11 mouse cellular contexts compared by ENCODE assay signal in genomic region chr10:75548486-75548885, GRCm38 (mm10). TPM values are rescaled to one million over a fixed set of nuclear protein-coding genes. Genes with fewer than 3 reads are reported as not detected.
DNase-seq lines count a peak whose midpoint lies in the region; ATAC-seq and TF ChIP-seq lines count a peak whose summit lies in the region.
"Had no signal": no experiment of that assay in that cellular context is flagged by ENCODE, and none has a peak within 500 bp of the region (broad histone marks: within the 10 kb centered on the region; RNA-seq: fewer than 3 reads in every experiment).

No protein-coding gene starts in this region.

- no peak overlapping the region for H3K27ac ChIP-seq in forebrain, embryonic 14.5 days (ENCODE audit: low read depth, low read length)
- no peak overlapping the region for H3K27ac ChIP-seq in forebrain, embryonic 11.5 days (ENCODE audit: low read depth, low read length)
- no peak overlapping the region for H3K27ac ChIP-seq in lung, embryonic 14.5 days (ENCODE audit: low read depth)
- no peak overlapping the region for H3K27ac ChIP-seq in hindbrain, postnatal 0 days
- no peak overlapping the region for H3K27ac ChIP-seq in neural tube, embryonic 14.5 days (ENCODE audit: low read depth, low read length)

- peaks cover 9% of the 10 kb centered on the region for H3K36me3 ChIP-seq in forebrain, embryonic 14.5 days (ENCODE audit: control insufficient read depth, insufficient read depth, low read length)
- H3K36me3 ChIP-seq in forebrain, embryonic 11.5 days (ENCODE audit: control insufficient read depth, insufficient read depth, low read length), result no peaks in the 10 kb centered on the region
- H3K36me3 ChIP-seq in lung, embryonic 14.5 days (ENCODE audit: insufficient read depth), result no peaks in the 10 kb centered on the region
- H3K36me3 ChIP-seq in hindbrain, postnatal 0 days (ENCODE audit: insufficient read depth, low read length), result no peaks in the 10 kb centered on the region
- H3K36me3 ChIP-seq in neural tube, embryonic 14.5 days (ENCODE audit: control insufficient read depth, insufficient read depth, low read length), result peaks cover 4% of the 10 kb centered on the region

- peak; percentile 57 for ATAC-seq in forebrain, embryonic 14.5 days
- no peak for ATAC-seq in forebrain, embryonic 11.5 days (replicated peaks; ENCODE audit: low FRiP score)
- no peak for ATAC-seq in lung, embryonic 14.5 days (ENCODE audit: insufficient read depth)
- ATAC-seq in hindbrain, postnatal 0 days, result peak; percentile 50; the same call in 1 of the 2 replicates
- ATAC-seq in neural tube, embryonic 14.5 days (ENCODE audit: low read depth), result peak; percentile 85

- peaks cover 5% of the 10 kb centered on the region; the same call in 1 of the 2 replicates for H3K9me3 ChIP-seq in forebrain, embryonic 14.5 days (replicated peaks; ENCODE audit: control insufficient read depth, low read length)
- H3K9me3 ChIP-seq in forebrain, embryonic 11.5 days (ENCODE audit: control insufficient read depth, low read length), result 0 out of 2 replicates have a peak, but pooled peaks cover 2% of the 10 kb centered on the region
- peaks cover 4% of the 10 kb centered on the region; the same call in 1 of the 2 replicates for H3K9me3 ChIP-seq in lung, embryonic 14.5 days (ENCODE audit: low read depth, low read length)
- H3K9me3 ChIP-seq in hindbrain, postnatal 0 days (ENCODE audit: low read length), result 0 out of 2 replicates have a peak, but pooled peaks cover 3% of the 10 kb centered on the region
- no peaks in the 10 kb centered on the region for H3K9me3 ChIP-seq in neural tube, embryonic 14.5 days (ENCODE audit: control insufficient read depth, low read length)

- no peak for TF ChIP-seq CTCF in lung, embryonic 14.5 days (IDR thresholded peaks at IDR 0.05; ENCODE audit: low read depth)
- peak; percentile 13; the same call in 1 of the 2 replicates for TF ChIP-seq CTCF in hindbrain, postnatal 0 days (IDR thresholded peaks at IDR 0.05; ENCODE audit: low read depth)

- H3K4me1 ChIP-seq in forebrain, embryonic 14.5 days (ENCODE audit: control insufficient read depth, insufficient read depth, low read length), result no peaks in the 10 kb centered on the region
- no peaks in the 10 kb centered on the region for H3K4me1 ChIP-seq in forebrain, embryonic 11.5 days (replicated peaks; ENCODE audit: control insufficient read depth, insufficient read depth, low read length)
- 0 out of 2 replicates have a peak, but pooled peaks cover 12% of the 10 kb centered on the region for H3K4me1 ChIP-seq in lung, embryonic 14.5 days (ENCODE audit: insufficient read depth)
- 0 out of 2 replicates have a peak, but pooled peaks cover 5% of the 10 kb centered on the region for H3K4me1 ChIP-seq in hindbrain, postnatal 0 days (ENCODE audit: insufficient read depth, low read length)
- H3K4me1 ChIP-seq in neural tube, embryonic 14.5 days (ENCODE audit: control insufficient read depth, insufficient read depth, low read length), result no peaks in the 10 kb centered on the region; the same call in 1 of the 2 replicates

- no peaks in the 10 kb centered on the region for H3K27me3 ChIP-seq in forebrain, embryonic 14.5 days (replicated peaks; ENCODE audit: control insufficient read depth, insufficient read depth, low read length)
- H3K27me3 ChIP-seq in forebrain, embryonic 11.5 days (ENCODE audit: control insufficient read depth, insufficient read depth, low read length), result no peaks in the 10 kb centered on the region
- no peaks in the 10 kb centered on the region for H3K27me3 ChIP-seq in lung, embryonic 14.5 days (ENCODE audit: insufficient read depth, low read length)
- H3K27me3 ChIP-seq in hindbrain, postnatal 0 days (ENCODE audit: insufficient read depth, low read length), result no peaks in the 10 kb centered on the region
- H3K27me3 ChIP-seq in neural tube, embryonic 14.5 days (ENCODE audit: control insufficient read depth, insufficient read depth, low read length), result no peaks in the 10 kb centered on the region

- no peak overlapping the region for H3K4me3 ChIP-seq in forebrain, embryonic 14.5 days (ENCODE audit: low read depth, low read length)
- H3K4me3 ChIP-seq in forebrain, embryonic 11.5 days (ENCODE audit: low read depth, low read length), result no peak overlapping the region
- H3K4me3 ChIP-seq in lung, embryonic 14.5 days (ENCODE audit: low read depth, low read length), result no peak overlapping the region
- H3K4me3 ChIP-seq in hindbrain, postnatal 0 days (ENCODE audit: low read length), result no peak overlapping the region
- no peak overlapping the region for H3K4me3 ChIP-seq in neural tube, embryonic 14.5 days (ENCODE audit: low read depth, low read length)

- peak; percentile 58 for DNase-seq in forebrain, embryonic 14.5 days (ENCODE audit: low spot score)
- no peak for DNase-seq in forebrain, embryonic 11.5 days (ENCODE audit: low spot score)
- peak; percentile 17 for DNase-seq in lung, embryonic 14.5 days
- DNase-seq in lung, postnatal 10 days, result no peak
- DNase-seq in hindbrain, postnatal 0 days (ENCODE audit: low spot score), result peak; percentile 28
- no peak for DNase-seq in embryo, embryonic 10 days (ENCODE audit: low spot score)
- DNase-seq in adrenal gland, postnatal 10 days, result no peak
- DNase-seq: B cell, adult 2 months; gastrocnemius, postnatal 14 days; kidney, adult 2 months had no signal

- no peak overlapping the region for H3K4me2 ChIP-seq in forebrain, embryonic 14.5 days (ENCODE audit: low read length)
- H3K4me2 ChIP-seq in forebrain, embryonic 11.5 days (ENCODE audit: low read depth, low read length, severe bottlenecking), result no peak overlapping the region
- no peak overlapping the region for H3K4me2 ChIP-seq in lung, embryonic 14.5 days
- no peak overlapping the region for H3K4me2 ChIP-seq in hindbrain, postnatal 0 days (ENCODE audit: low read depth, low read length)
- H3K4me2 ChIP-seq in neural tube, embryonic 14.5 days (ENCODE audit: low read depth, low read length), result no peak overlapping the region

- no peak overlapping the region for H3K9ac ChIP-seq in forebrain, embryonic 14.5 days (ENCODE audit: low read length)
- no peak overlapping the region for H3K9ac ChIP-seq in forebrain, embryonic 11.5 days (ENCODE audit: low read length)
- no peak overlapping the region for H3K9ac ChIP-seq in lung, embryonic 14.5 days
- H3K9ac ChIP-seq in hindbrain, postnatal 0 days (replicated peaks; ENCODE audit: low read length), result no peak overlapping the region
- no peak overlapping the region for H3K9ac ChIP-seq in neural tube, embryonic 14.5 days (replicated peaks; ENCODE audit: low read depth, low read length)

- WGBS in forebrain, embryonic 14.5 days, result 48% methylated on average over 14 of the region's 14 CpGs
- 82% methylated on average over 14 of the region's 14 CpGs for whole genome bisulfite sequencing in forebrain, embryonic 11.5 days
- 37% methylated on average over 14 of the region's 14 CpGs for WGBS in lung, embryonic 14.5 days
- WGBS in hindbrain, postnatal 0 days, result 31% methylated on average over 14 of the region's 14 CpGs
- WGBS in neural tube, embryonic 14.5 days, result 30% methylated on average over 14 of the region's 14 CpGs

RNA-seq across cellular contexts. Expression of gene Lrrc75b, which starts 11.6 kb away (rescaled TPM):
- polyA plus RNA-seq in forebrain, embryonic 14.5 days (2014; fragmentation: Nextera tagmentation; extraction: Ambion mirVana), result 15.7 and 18.8 TPM in 2 replicates
- 2.3 and 3.5 TPM in 2 replicates for polyA plus RNA-seq in forebrain, embryonic 11.5 days (2014; fragmentation: Nextera tagmentation; extraction: Ambion mirVana)
- polyA plus RNA-seq in lung, embryonic 14.5 days (2014; fragmentation: Nextera tagmentation; extraction: Ambion mirVana), result 0.50 and 0.69 TPM in 2 replicates
- total RNA-seq in hindbrain, postnatal 0 days (2014; rRNA removed), result 30.3 and 31.4 TPM in 2 replicates
- polyA plus RNA-seq in hindbrain, postnatal 0 days (2015; fragmentation: Nextera tagmentation; extraction: Ambion mirVana), result 26.0 and 26.4 TPM in 2 replicates
- polyA plus RNA-seq in neural tube, embryonic 14.5 days (2014; fragmentation: Nextera tagmentation; extraction: Ambion mirVana), result 32.6 and 36.6 TPM in 2 replicates
- 1 to 10 TPM; 1.1 to 3.9 TPM for total RNA-seq in adrenal gland, postnatal 10 days (2021)

RNA-seq across cellular contexts. Expression of gene Ggt1, which starts 12.9 kb away (rescaled TPM):
- 1.1 and 1.2 TPM in 2 replicates for polyA plus RNA-seq in forebrain, embryonic 14.5 days (2014; fragmentation: Nextera tagmentation; extraction: Ambion mirVana)
- polyA plus RNA-seq in forebrain, embryonic 11.5 days (2014; fragmentation: Nextera tagmentation; extraction: Ambion mirVana), result 2.3 and 3.4 TPM in 2 replicates
- 1.8 and 1.9 TPM in 2 replicates for polyA plus RNA-seq in lung, embryonic 14.5 days (2014; fragmentation: Nextera tagmentation; extraction: Ambion mirVana)
- 3.2 and 7.6 TPM in 2 replicates for total RNA-seq in hindbrain, postnatal 0 days (2014; rRNA removed)
- polyA plus RNA-seq in hindbrain, postnatal 0 days (2015; fragmentation: Nextera tagmentation; extraction: Ambion mirVana), result 1.0 and 1.2 TPM in 2 replicates
- polyA plus RNA-seq in neural tube, embryonic 14.5 days (2014; fragmentation: Nextera tagmentation; extraction: Ambion mirVana), result 0.85 and 1.5 TPM in 2 replicates
- under 1 TPM; 0.48 to 0.88 TPM for total RNA-seq in adrenal gland, postnatal 10 days (2021)

RNA-seq across cellular contexts. Expression of gene Gucd1, which starts 30.7 kb away (rescaled TPM):
- 26.9 and 29.5 TPM in 2 replicates for polyA plus RNA-seq in forebrain, embryonic 14.5 days (2014; fragmentation: Nextera tagmentation; extraction: Ambion mirVana)
- polyA plus RNA-seq in forebrain, embryonic 11.5 days (2014; fragmentation: Nextera tagmentation; extraction: Ambion mirVana), result 30.0 and 35.4 TPM in 2 replicates
- polyA plus RNA-seq in lung, embryonic 14.5 days (2014; fragmentation: Nextera tagmentation; extraction: Ambion mirVana), result 30.8 and 32.6 TPM in 2 replicates
- total RNA-seq in hindbrain, postnatal 0 days (2014; rRNA removed), result 42.3 and 44.3 TPM in 2 replicates
- 12.6 and 15.6 TPM in 2 replicates for polyA plus RNA-seq in hindbrain, postnatal 0 days (2015; fragmentation: Nextera tagmentation; extraction: Ambion mirVana)
- polyA plus RNA-seq in neural tube, embryonic 14.5 days (2014; fragmentation: Nextera tagmentation; extraction: Ambion mirVana), result 19.4 and 22.7 TPM in 2 replicates
- total RNA-seq in adrenal gland, postnatal 10 days (2021), result 10 to 100 TPM; 51.3 to 57.3 TPM

RNA-seq across cellular contexts. Expression of gene Snrpd3, which starts 31.1 kb away (rescaled TPM):
- 137 and 144 TPM in 2 replicates for polyA plus RNA-seq in forebrain, embryonic 14.5 days (2014; fragmentation: Nextera tagmentation; extraction: Ambion mirVana)
- polyA plus RNA-seq in forebrain, embryonic 11.5 days (2014; fragmentation: Nextera tagmentation; extraction: Ambion mirVana), result 261 and 263 TPM in 2 replicates
- polyA plus RNA-seq in lung, embryonic 14.5 days (2014; fragmentation: Nextera tagmentation; extraction: Ambion mirVana), result 188 and 202 TPM in 2 replicates
- total RNA-seq in hindbrain, postnatal 0 days (2014; rRNA removed), result 16.4 and 18.0 TPM in 2 replicates
- polyA plus RNA-seq in hindbrain, postnatal 0 days (2015; fragmentation: Nextera tagmentation; extraction: Ambion mirVana), result 133 and 135 TPM in 2 replicates
- 113 and 124 TPM in 2 replicates for polyA plus RNA-seq in neural tube, embryonic 14.5 days (2014; fragmentation: Nextera tagmentation; extraction: Ambion mirVana)
- 10 to 100 TPM; 96.8 to 100.0 TPM for total RNA-seq in adrenal gland, postnatal 10 days (2021)

RNA-seq across cellular contexts. Expression of gene Ggt5, which starts 40.7 kb away (rescaled TPM):
- polyA plus RNA-seq in forebrain, embryonic 14.5 days (2014; fragmentation: Nextera tagmentation; extraction: Ambion mirVana), result 1.8 and 2.1 TPM in 2 replicates
- 0.67 and 1.0 TPM in 2 replicates for polyA plus RNA-seq in forebrain, embryonic 11.5 days (2014; fragmentation: Nextera tagmentation; extraction: Ambion mirVana)
- 0.43 and 0.71 TPM in 2 replicates for polyA plus RNA-seq in lung, embryonic 14.5 days (2014; fragmentation: Nextera tagmentation; extraction: Ambion mirVana)
- 2.8 and 3.4 TPM in 2 replicates for total RNA-seq in hindbrain, postnatal 0 days (2014; rRNA removed)
- polyA plus RNA-seq in hindbrain, postnatal 0 days (2015; fragmentation: Nextera tagmentation; extraction: Ambion mirVana), result 2.3 TPM in 2 replicates
- polyA plus RNA-seq in neural tube, embryonic 14.5 days (2014; fragmentation: Nextera tagmentation; extraction: Ambion mirVana), result 0.43 and 1.5 TPM in 2 replicates
- 1 to 10 TPM; 7.3 to 8.3 TPM for total RNA-seq in adrenal gland, postnatal 10 days (2021)

Comparison
In these comparisons a context has a peak if more than half of its experiments do, and no peak if none do; other contexts are left out.
1. ATAC-seq: peak in forebrain, embryonic 14.5 days (single experiment), hindbrain, postnatal 0 days (single experiment) and neural tube, embryonic 14.5 days (single experiment); none in forebrain, embryonic 11.5 days (single experiment) and lung, embryonic 14.5 days (single experiment).
2. DNase-seq: peak in forebrain, embryonic 14.5 days (single experiment), lung, embryonic 14.5 days (single experiment) and hindbrain, postnatal 0 days (single experiment); none in forebrain, embryonic 11.5 days (single experiment), lung, postnatal 10 days (single experiment), embryo, embryonic 10 days (single experiment) and adrenal gland, postnatal 10 days (single experiment).